Mouse (Mus musculus): ENCODE measurements at regions not wholly inside any gene's neighbourhood (a gene's known extent, or its start where the extent isn't known, plus 50 kb on each side); places are given as distances from the start of the nearest gene placed in this dataset.

DNA sequence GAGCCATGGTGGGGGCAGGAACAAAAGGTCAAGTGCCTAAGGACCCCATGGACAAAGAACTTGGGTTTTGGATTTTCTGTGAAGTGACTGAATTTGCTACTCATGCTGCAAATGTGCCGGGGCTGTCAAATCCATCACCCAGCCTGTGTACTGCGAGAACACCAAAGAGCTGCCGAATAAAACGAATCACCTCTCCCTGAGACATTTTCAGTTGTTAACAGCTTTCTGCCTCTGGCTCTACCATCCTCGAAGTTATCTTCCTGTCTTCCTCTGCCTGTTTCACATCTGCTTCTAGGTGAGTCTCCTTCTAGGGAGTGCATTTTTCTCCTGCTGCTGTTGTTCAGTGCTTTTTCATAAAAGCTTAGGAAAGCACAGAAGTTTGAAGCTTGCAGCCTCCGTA, 283.3 kb upstream of the Gm21798 start:
- no peaks in the 10 kb centered on the region for H3K27me3 ChIP-seq (ENCODE audit: insufficient read depth, low read length)
- no peak for DNase-seq
- no peak for ATAC-seq
- no peaks in the 10 kb centered on the region for H3K36me3 ChIP-seq (replicated peaks; ENCODE audit: insufficient read depth, low read length)
- no peaks in the 10 kb centered on the region for H3K9me3 ChIP-seq (ENCODE audit: low read length)
- no peak overlapping the region for H3K4me3 ChIP-seq (ENCODE audit: low read depth, low read length)
- H3K4me2 ChIP-seq (ENCODE audit: low read depth, low read length): no peak overlapping the region
- TF ChIP-seq CTCF (IDR thresholded peaks at IDR 0.05; ENCODE audit: low read depth) (no peak), EP300 (IDR thresholded peaks at IDR 0.05; ENCODE audit: low read depth) (no peak)
- 76% methylated on average over 6 of the region's 6 CpGs for WGBS (ENCODE audit: insufficient replicate concordance)
- no peaks in the 10 kb centered on the region for H3K4me1 ChIP-seq (ENCODE audit: insufficient read depth)
- H3K27ac ChIP-seq (ENCODE audit: low read depth): no peak overlapping the region
- no peak overlapping the region for H3K9ac ChIP-seq (replicated peaks)

DNA sequence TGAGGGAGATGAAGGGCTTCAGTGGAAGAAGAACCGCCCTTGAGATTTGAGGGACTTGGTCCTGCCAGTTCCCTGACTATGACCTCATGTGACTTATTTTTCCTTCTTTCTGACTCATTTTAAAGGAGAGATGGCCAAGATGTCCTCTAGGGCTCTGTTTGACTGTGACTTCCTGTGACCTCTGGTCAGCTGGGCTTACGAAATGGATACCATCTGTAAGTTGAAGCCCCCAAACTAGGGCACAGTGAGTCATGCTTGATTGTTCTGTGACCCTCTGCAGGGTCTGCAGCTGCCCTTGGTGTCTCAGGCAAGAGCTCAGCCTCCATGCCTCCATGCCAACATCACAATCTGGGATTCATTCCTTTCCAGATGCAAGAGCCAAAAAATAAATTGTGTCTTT, 282.3 kb upstream of the Gm21798 start:
- ATAC-seq (no peak), DNase-seq (no peak)
- Histone ChIP-seq H3K4me2 (ENCODE audit: low read depth, low read length) (no peak overlapping the region), H3K4me3 (ENCODE audit: low read depth, low read length) (no peak overlapping the region), H3K36me3 (replicated peaks; ENCODE audit: insufficient read depth, low read length) (no peaks in the 10 kb centered on the region), H3K9ac (replicated peaks) (no peak overlapping the region), H3K27me3 (ENCODE audit: insufficient read depth, low read length) (no peaks in the 10 kb centered on the region), H3K4me1 (ENCODE audit: insufficient read depth) (no peaks in the 10 kb centered on the region), H3K9me3 (ENCODE audit: low read length) (no peaks in the 10 kb centered on the region), H3K27ac (ENCODE audit: low read depth) (no peak overlapping the region)
- WGBS (ENCODE audit: insufficient replicate concordance): 68% methylated on average over 2 of the region's 2 CpGs
- no peak for TF ChIP-seq EP300 (IDR thresholded peaks at IDR 0.05; ENCODE audit: low read depth)
- no peak for TF ChIP-seq CTCF (IDR thresholded peaks at IDR 0.05; ENCODE audit: low read depth)

DNA sequence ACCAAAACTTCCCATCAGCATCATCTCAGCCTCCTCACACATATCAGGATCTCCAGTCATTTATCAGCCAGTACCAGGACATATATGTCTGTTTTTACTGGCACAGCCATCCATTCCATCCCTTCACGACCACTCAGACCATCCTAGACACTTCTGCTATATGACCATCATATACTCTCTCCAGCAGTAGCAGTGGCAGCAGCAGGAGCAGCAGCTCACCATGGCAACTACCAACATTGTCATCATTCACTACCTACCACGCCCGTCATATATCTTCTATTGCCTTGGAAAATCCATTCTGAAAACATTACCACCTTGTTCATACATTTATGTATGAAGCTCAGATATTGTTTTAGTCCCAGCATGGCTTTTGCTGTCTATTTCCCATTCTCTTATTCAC, 276.1 kb upstream of the Gm21798 start:
- Histone ChIP-seq H3K27me3 (ENCODE audit: insufficient read depth, low read length) (no peaks in the 10 kb centered on the region), H3K4me2 (ENCODE audit: low read depth, low read length) (no peak overlapping the region), H3K36me3 (replicated peaks; ENCODE audit: insufficient read depth, low read length) (no peaks in the 10 kb centered on the region), H3K4me1 (ENCODE audit: insufficient read depth) (no peaks in the 10 kb centered on the region), H3K27ac (ENCODE audit: low read depth) (no peak overlapping the region), H3K4me3 (ENCODE audit: low read depth, low read length) (no peak overlapping the region), H3K9me3 (ENCODE audit: low read length) (no peaks in the 10 kb centered on the region), H3K9ac (replicated peaks) (no peak overlapping the region)
- TF ChIP-seq EP300 (IDR thresholded peaks at IDR 0.05; ENCODE audit: low read depth) (no peak), CTCF (IDR thresholded peaks at IDR 0.05; ENCODE audit: low read depth) (no peak)
- no peak for ATAC-seq
- DNase-seq: no peak
- WGBS (ENCODE audit: insufficient replicate concordance): 67% methylated on average over 3 of the region's 3 CpGs

DNA sequence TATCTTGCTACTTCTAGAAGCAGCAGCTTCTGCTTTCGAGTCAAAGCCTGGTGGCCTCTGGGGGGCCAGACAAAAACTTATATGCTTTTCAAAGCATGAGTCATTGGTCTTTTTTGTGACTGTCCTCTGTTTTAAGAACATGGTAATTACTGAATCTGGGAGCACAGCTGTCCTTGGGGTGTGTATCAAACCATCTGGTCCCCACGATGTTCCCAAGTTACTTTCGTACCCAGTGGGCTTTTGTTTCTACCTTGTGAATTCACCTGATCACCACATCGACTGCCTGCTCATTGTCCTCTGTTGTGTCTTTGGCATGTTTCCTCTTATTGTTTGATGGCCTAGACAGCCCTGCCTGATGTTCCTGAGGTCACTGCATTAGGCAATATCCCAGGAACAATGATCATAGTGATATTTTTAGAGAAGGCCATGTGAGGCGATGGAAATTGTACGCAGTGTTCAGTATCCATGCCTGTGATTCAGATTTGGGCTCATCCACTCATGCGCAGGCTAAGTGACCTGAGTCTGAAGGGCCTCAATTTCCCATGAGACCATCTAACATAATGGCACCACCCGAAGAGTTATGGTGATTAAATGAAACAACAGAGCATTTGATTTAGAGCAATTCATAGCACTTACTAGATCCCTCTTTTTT, 275.1 kb upstream of the Gm21798 start:
- 75% methylated on average over 8 of the region's 8 CpGs for WGBS (ENCODE audit: insufficient replicate concordance)
- Histone ChIP-seq H3K4me2 (ENCODE audit: low read depth, low read length) (no peak overlapping the region), H3K4me3 (ENCODE audit: low read depth, low read length) (no peak overlapping the region), H3K27me3 (ENCODE audit: insufficient read depth, low read length) (no peaks in the 10 kb centered on the region), H3K36me3 (replicated peaks; ENCODE audit: insufficient read depth, low read length) (no peaks in the 10 kb centered on the region), H3K27ac (ENCODE audit: low read depth) (no peak overlapping the region), H3K4me1 (ENCODE audit: insufficient read depth) (no peaks in the 10 kb centered on the region), H3K9ac (replicated peaks) (no peak overlapping the region), H3K9me3 (ENCODE audit: low read length) (no peaks in the 10 kb centered on the region)
- TF ChIP-seq CTCF (IDR thresholded peaks at IDR 0.05; ENCODE audit: low read depth): no peak
- ATAC-seq (no peak), DNase-seq (no peak)

DNA sequence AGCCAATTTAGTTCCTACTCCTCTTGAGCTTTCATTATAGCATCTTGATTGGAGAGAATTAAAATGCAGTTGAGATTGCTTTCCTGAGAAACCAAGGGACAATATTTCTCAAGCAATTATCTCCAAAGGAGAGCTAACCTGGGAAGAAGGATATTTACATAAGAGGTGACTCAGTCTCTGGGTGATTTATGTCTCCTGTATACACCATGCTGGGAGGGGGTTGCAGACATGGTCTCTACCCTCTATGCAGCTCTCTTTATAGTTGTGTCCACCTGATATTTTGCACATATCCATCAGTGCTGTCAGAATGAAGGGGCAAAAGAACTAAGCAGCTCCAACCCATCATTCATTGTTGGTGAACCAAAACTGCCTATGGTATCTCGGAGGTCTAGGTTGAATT, 274.6 kb upstream of the Gm21798 start:
- H3K4me3 ChIP-seq (ENCODE audit: low read depth, low read length): no peak overlapping the region
- no peak overlapping the region for H3K4me2 ChIP-seq (ENCODE audit: low read depth, low read length)
- no peak for TF ChIP-seq EP300 (IDR thresholded peaks at IDR 0.05; ENCODE audit: low read depth)
- TF ChIP-seq CTCF (IDR thresholded peaks at IDR 0.05; ENCODE audit: low read depth): no peak
- no peaks in the 10 kb centered on the region for H3K27me3 ChIP-seq (ENCODE audit: insufficient read depth, low read length)
- no peaks in the 10 kb centered on the region for H3K4me1 ChIP-seq (ENCODE audit: insufficient read depth)
- no peak for DNase-seq
- 74% methylated on average over 1 of the region's 1 CpGs for WGBS (ENCODE audit: insufficient replicate concordance)
- no peaks in the 10 kb centered on the region for H3K36me3 ChIP-seq (replicated peaks; ENCODE audit: insufficient read depth, low read length)
- no peak overlapping the region for H3K27ac ChIP-seq (ENCODE audit: low read depth)
- no peak for ATAC-seq
- H3K9ac ChIP-seq (replicated peaks): no peak overlapping the region
- H3K9me3 ChIP-seq (ENCODE audit: low read length): no peaks in the 10 kb centered on the region

DNA sequence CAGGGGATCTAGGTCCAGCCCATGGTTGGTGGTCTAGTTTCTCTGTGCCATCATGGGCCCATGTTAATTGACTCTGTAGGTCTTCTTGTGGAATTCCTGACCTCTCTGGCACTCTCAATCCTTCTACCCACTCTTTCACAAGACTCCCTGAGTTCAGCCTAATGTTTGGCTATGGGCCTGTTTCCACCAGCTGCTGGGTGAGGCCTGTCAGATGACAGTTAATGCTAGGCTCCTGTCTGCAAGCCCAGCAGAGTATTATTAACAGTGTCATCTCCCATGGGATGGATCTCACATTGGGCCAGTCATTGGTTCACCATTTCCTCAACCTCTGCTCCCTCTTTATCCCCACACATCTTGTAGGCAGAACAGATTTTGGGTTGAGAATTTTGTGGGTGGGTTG, 271.5 kb upstream of the Gm21798 start:
- Histone ChIP-seq H3K4me1 (ENCODE audit: insufficient read depth) (no peaks in the 10 kb centered on the region), H3K27me3 (ENCODE audit: insufficient read depth, low read length) (no peaks in the 10 kb centered on the region), H3K4me2 (ENCODE audit: low read depth, low read length) (no peak overlapping the region), H3K27ac (ENCODE audit: low read depth) (no peak overlapping the region), H3K4me3 (ENCODE audit: low read depth, low read length) (no peak overlapping the region), H3K9ac (replicated peaks) (no peak overlapping the region), H3K9me3 (ENCODE audit: low read length) (no peaks in the 10 kb centered on the region), H3K36me3 (replicated peaks; ENCODE audit: insufficient read depth, low read length) (no peaks in the 10 kb centered on the region)
- ATAC-seq (no peak), DNase-seq (no peak)
- TF ChIP-seq CTCF (IDR thresholded peaks at IDR 0.05; ENCODE audit: low read depth) (no peak), EP300 (IDR thresholded peaks at IDR 0.05; ENCODE audit: low read depth) (no peak)

DNA sequence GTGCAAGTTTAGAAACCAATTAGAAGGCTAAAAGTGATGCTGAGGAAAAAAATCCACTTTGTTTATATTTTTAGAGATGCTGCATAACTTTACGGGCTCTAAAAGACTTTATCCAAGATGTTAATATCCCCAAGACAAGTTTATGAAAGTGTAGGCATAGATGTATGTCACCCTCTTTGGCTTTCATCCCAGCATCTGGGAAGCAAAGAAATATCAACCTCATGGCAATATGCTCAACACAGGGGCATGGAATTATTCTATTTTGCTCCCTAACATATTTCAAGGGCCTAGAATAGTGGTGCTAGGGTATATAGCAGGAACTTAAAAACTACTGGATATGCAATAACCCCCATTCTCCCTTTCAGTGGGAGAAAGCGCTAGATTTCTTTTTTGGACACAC, 260.0 kb upstream of the Gm21798 start:
- Histone ChIP-seq H3K9ac (replicated peaks) (no peak overlapping the region), H3K4me2 (ENCODE audit: low read depth, low read length) (no peak overlapping the region), H3K36me3 (replicated peaks; ENCODE audit: insufficient read depth, low read length) (no peaks in the 10 kb centered on the region), H3K4me3 (ENCODE audit: low read depth, low read length) (no peak overlapping the region), H3K27ac (ENCODE audit: low read depth) (no peak overlapping the region), H3K4me1 (ENCODE audit: insufficient read depth) (no peaks in the 10 kb centered on the region), H3K9me3 (ENCODE audit: low read length) (no peaks in the 10 kb centered on the region), H3K27me3 (ENCODE audit: insufficient read depth, low read length) (no peaks in the 10 kb centered on the region)
- no peak for DNase-seq
- no peak for ATAC-seq
- WGBS (ENCODE audit: insufficient replicate concordance): 70% methylated on average over 2 of the region's 2 CpGs
- TF ChIP-seq CTCF (IDR thresholded peaks at IDR 0.05; ENCODE audit: low read depth) (no peak), EP300 (IDR thresholded peaks at IDR 0.05; ENCODE audit: low read depth) (no peak)
